Mouse (Mus musculus) limb, embryonic 14.5 days (tissue): ENCODE results near the gene Rnps1. TPM values are rescaled to one million over a fixed set of nuclear protein-coding genes. Genes with fewer than 3 reads are reported as not detected.

Experiments
- ATAC-seq: fragments of 200-750 bp; cut with Nextera tagmentation; 2 replicates; pipeline ENCODE4 v1.8.0; 2017; ENCODE audit warnings: low read depth, moderate number of reproducible peaks, moderate TSS enrichment; ENCODE audit not compliant: low FRiP score
- DNase-seq: peaks from one replicate; pipeline ENCODE4 v3.0.0-alpha.2; 2015; ENCODE audit warnings: low spot score
- H3K27ac ChIP-seq: fragments of 300-500 bp; sonication (generic); replicated peaks from 2 replicates; pipeline ENCODE4 v1.5.1; 2014; ENCODE audit warnings: low read depth, mild to moderate bottlenecking, low read length, moderate library complexity, mixed read lengths
- H3K27me3 ChIP-seq: fragments of 300-500 bp; sonication (generic); 2 replicates; pipeline ENCODE4 v1.6.1; 2014; ENCODE audit warnings: low read length, mixed read lengths; ENCODE audit not compliant: control insufficient read depth, insufficient read depth
- H3K36me3 ChIP-seq: fragments of 300-500 bp; sonication (generic); 2 replicates; pipeline ENCODE4 v1.6.1; 2014; ENCODE audit warnings: mild to moderate bottlenecking, low read length, moderate library complexity, mixed read lengths; ENCODE audit not compliant: control insufficient read depth, insufficient read depth
- H3K4me1 ChIP-seq: fragments of 300-500 bp; sonication (generic); 2 replicates; pipeline ENCODE4 v1.6.1; 2014; ENCODE audit warnings: antibody characterized with exemption, low read length, mixed read lengths; ENCODE audit not compliant: control insufficient read depth, insufficient read depth
- H3K4me2 ChIP-seq: fragments of 300-500 bp; sonication (generic); replicated peaks from 2 replicates; pipeline ENCODE4 v1.6.1; 2014; ENCODE audit warnings: low read depth, mild to moderate bottlenecking, low read length, moderate library complexity; ENCODE audit not compliant: severe bottlenecking
- H3K4me3 ChIP-seq: fragments of 300-500 bp; sonication (generic); replicated peaks from 2 replicates; pipeline ENCODE4 v1.5.1; 2014; ENCODE audit warnings: low read length
- H3K9ac ChIP-seq: fragments of 300-500 bp; sonication (generic); 2 replicates; pipeline ENCODE4 v1.6.1; 2014; ENCODE audit warnings: mild to moderate bottlenecking, low read depth, low read length, moderate library complexity; ENCODE audit not compliant: severe bottlenecking
- H3K9me3 ChIP-seq: fragments of 300-500 bp; sonication (generic); 2 replicates; pipeline ENCODE4 v1.6.1; 2016; ENCODE audit warnings: low read length; ENCODE audit not compliant: control insufficient read depth
- POLR2A ChIP-seq: fragments of 200-500 bp; IDR thresholded peaks from 2 replicates; pipeline ENCODE4 v1.8.0; 2012; ENCODE audit warnings: inconsistent platforms, mild to moderate bottlenecking, moderate library complexity, borderline replicate concordance; ENCODE audit not compliant: insufficient read depth, insufficient read length; ENCODE audit errors: extremely low read depth
- WGBS: fragments of 180-500 bp; shearing (Covaris S2); extraction: QIAGEN DNeasy Blood & Tissue Kit; methylation state at CpG from one replicate; pipeline ENCODE4 v1.1.7; 2014; 5-methylcytosine and 5-hydroxymethylcytosine counted together
- polyA plus RNA-seq, 2 experiments: library from polyadenylated mRNA; depleted of rRNA in 1 of 2; stranded (reverse) in 1 of 2; unstranded in 1 of 2; fragments of >200 nt; fragmentation: Nextera tagmentation in 1 of 2; extraction: Ambion mirVana in 1 of 2; gene quantifications; 2 replicates each; pipeline versions ENCODE4 v1.2.1 to v1.2.3; 2012 to 2014

The Rnps1 gene
- polyA plus RNA-seq, 2 experiments, result 236 to 333 TPM

- H3K27ac ChIP-seq, result no peak overlapping the region
- H3K27me3 ChIP-seq, result no peaks in the 10 kb centered on the region
- no peaks in the 10 kb centered on the region for H3K9me3 ChIP-seq
- no peaks in the 10 kb centered on the region for H3K4me1 ChIP-seq
- H3K9ac ChIP-seq, result no peak overlapping the region
- DNase-seq (no peak), ATAC-seq (no peak)
- WGBS, result 54% methylated on average over 6 of the region's 6 CpGs
- H3K4me3 ChIP-seq, result no peak overlapping the region
- no peak for TF ChIP-seq POLR2A
- H3K36me3 ChIP-seq, result no peaks in the 10 kb centered on the region
- H3K4me2 ChIP-seq, result no peak overlapping the region
These were observed 49.2 kb downstream of the Rnps1 start for GRCm38 (mm10) chr17:24463374-24464133.

GRCm38 (mm10) chr17:24468636-24469246 is 54.4 kb downstream of the Rnps1 start:
- TF ChIP-seq POLR2A, result no peak
- no peak overlapping the region for H3K4me3 ChIP-seq
- ATAC-seq (no peak), DNase-seq (no peak)
- H3K9me3 ChIP-seq, result no peaks in the 10 kb centered on the region
- no peak overlapping the region for H3K27ac ChIP-seq
- no peak overlapping the region for H3K4me2 ChIP-seq
- 88% methylated on average over 5 of the region's 5 CpGs for WGBS
- H3K27me3 ChIP-seq, result no peaks in the 10 kb centered on the region
- H3K4me1 ChIP-seq, result peaks cover 18% of the 10 kb centered on the region
- H3K9ac ChIP-seq, result no peak overlapping the region
- H3K36me3 ChIP-seq, result 0 out of 2 replicates have a peak, but pooled peaks cover 9% of the 10 kb centered on the region

- no peak for ATAC-seq
- Histone ChIP-seq H3K4me3 (peak overlapping the region; percentile 90), H3K9ac (peak overlapping the region; percentile 55), H3K4me1 (peaks cover 18% of the 10 kb centered on the region), H3K27me3 (no peaks in the 10 kb centered on the region), H3K9me3 (no peaks in the 10 kb centered on the region), H3K27ac (peak overlapping the region; percentile 76; the same call in 1 of the 2 replicates), H3K4me2 (peak overlapping the region; percentile 98), H3K36me3 (peaks cover 15% of the 10 kb centered on the region; the same call in 1 of the 2 replicates)
- no peak for TF ChIP-seq POLR2A
- no peak for DNase-seq
- 16% methylated on average over 7 of the region's 7 CpGs for whole genome bisulfite sequencing
These were observed 55.1 kb downstream of the Rnps1 start for GRCm38 (mm10) chr17:24469336-24469909.

- H3K9ac ChIP-seq, result peak within 1 kb of the TSS; percentile 77
- DNase-seq (peak; percentile 97), ATAC-seq (peak; percentile 99)
- no peaks in the 10 kb centered on the region for H3K9me3 ChIP-seq
- H3K27ac ChIP-seq, result peak within 1 kb of the TSS; percentile 76; the same call in 1 of the 2 replicates
- H3K4me2 ChIP-seq, result peak within 1 kb of the TSS; percentile 98
- peaks cover 18% of the 10 kb centered on the region for H3K4me1 ChIP-seq
- peak; percentile 63; the same call in 1 of the 2 replicates for TF ChIP-seq POLR2A
- H3K36me3 ChIP-seq, result peaks cover 21% of the 10 kb centered on the region
- WGBS, result under 1% methylated on average over 42 of the region's 75 CpGs
- H3K27me3 ChIP-seq, result no peaks in the 10 kb centered on the region
- H3K4me3 ChIP-seq, result peak within 1 kb of the TSS; percentile 90
These were observed 55.7 kb downstream of the Rnps1 start, which contains the start of the genes E4f1 and Pgp for GRCm38 (mm10) chr17:24469910-24470602. E4f1 (minus strand) TSS chr17:24470313. Pgp (plus strand) TSS chr17:24470392.
